Mouse (Mus musculus) bone marrow, adult 2 months (tissue): ENCODE measurements around the gene Psme3.

Experiments
- CTCF ChIP-seq: fragments of 200-500 bp; IDR thresholded peaks from 2 replicates; pipeline ENCODE4 v1.5.1; 2011; ENCODE audit warnings: low read length, control low read depth; ENCODE audit not compliant: control insufficient read depth, insufficient read depth
- POLR2A ChIP-seq: fragments of 200-500 bp; IDR thresholded peaks from 2 replicates; pipeline ENCODE4 v1.6.1; 2011; ENCODE audit warnings: low read depth, mild to moderate bottlenecking, control low read depth, low read length, borderline replicate concordance; ENCODE audit not compliant: control insufficient read depth

GRCm38 (mm10) chr11:101354438-101355010, 38.5 kb downstream of the Psme3 start:
- TF ChIP-seq CTCF (no peak), POLR2A (no peak)
